Mouse (Mus musculus): ENCODE data around the gene Cib1. TPM values are rescaled to one million over a fixed set of nuclear protein-coding genes. Genes with fewer than 3 reads are reported as not detected.

Gene Cib1
- polyA plus RNA-seq (2016; fragmentation: Nextera tagmentation; extraction: Ambion mirVana): 54.2 and 56.0 TPM in 2 replicates

GRCm38 (mm10) chr7:80232489-80233029, at the start of gene Cib1, which contains the start of gene Gdpgp1:
Gene Cib1, minus strand, starts transcription at chr7:80232813.
Gene Gdpgp1, plus strand, starts transcription at chr7:80232865.
- Histone ChIP-seq H3K9ac (peak within 1 kb of the TSS; percentile 55), H3K36me3 (peaks cover under 1% of the 10 kb centered on the region; the same call in 1 of the 2 replicates), H3K27ac (peak within 1 kb of the TSS; percentile 4; the same call in 1 of the 2 replicates), H3K9me3 (no peaks in the 10 kb centered on the region), H3K4me1 (peaks cover 11% of the 10 kb centered on the region), H3K27me3 (no peaks in the 10 kb centered on the region), H3K4me2 (replicated peaks) (peak within 1 kb of the TSS; percentile 82), H3K4me3 (peak within 1 kb of the TSS; percentile 62)
- ATAC-seq (ENCODE audit: insufficient number of reproducible peaks, insufficient read depth, low FRiP score, low TSS enrichment): peak; percentile 98
- under 1% methylated on average over 56 of the region's 56 CpGs for WGBS

GRCm38 (mm10) chr7:80281646-80282045, 49.0 kb upstream of the Cib1 start:
- peaks cover 59% of the 10 kb centered on the region for H3K36me3 ChIP-seq
- WGBS: 86% methylated on average over 3 of the region's 3 CpGs
- no peaks in the 10 kb centered on the region for H3K9me3 ChIP-seq
- H3K4me2 ChIP-seq (replicated peaks): no peak overlapping the region
- no peak overlapping the region for H3K9ac ChIP-seq
- no peak overlapping the region for H3K27ac ChIP-seq
- no peak for ATAC-seq (ENCODE audit: insufficient number of reproducible peaks, insufficient read depth, low FRiP score, low TSS enrichment)
- no peaks in the 10 kb centered on the region for H3K4me1 ChIP-seq
- H3K27me3 ChIP-seq: no peaks in the 10 kb centered on the region
- H3K4me3 ChIP-seq: no peak overlapping the region

GRCm38 (mm10) chr7:80280998-80281397, 48.4 kb upstream of the Cib1 start:
- H3K9ac ChIP-seq: no peak overlapping the region
- no peak overlapping the region for H3K4me2 ChIP-seq (replicated peaks)
- no peaks in the 10 kb centered on the region for H3K27me3 ChIP-seq
- no peak overlapping the region for H3K4me3 ChIP-seq
- 90% methylated on average over 2 of the region's 2 CpGs for WGBS
- H3K9me3 ChIP-seq: no peaks in the 10 kb centered on the region
- peaks cover 60% of the 10 kb centered on the region for H3K36me3 ChIP-seq
- H3K4me1 ChIP-seq: no peaks in the 10 kb centered on the region
- H3K27ac ChIP-seq: no peak overlapping the region
- no peak for ATAC-seq (ENCODE audit: insufficient number of reproducible peaks, insufficient read depth, low FRiP score, low TSS enrichment)

- 82% methylated on average over 10 of the region's 10 CpGs for WGBS
- Histone ChIP-seq H3K9me3 (peaks cover 3% of the 10 kb centered on the region), H3K27ac (no peak overlapping the region), H3K36me3 (peaks cover 58% of the 10 kb centered on the region), H3K4me1 (no peaks in the 10 kb centered on the region), H3K4me2 (replicated peaks) (no peak overlapping the region), H3K9ac (no peak overlapping the region), H3K4me3 (no peak overlapping the region), H3K27me3 (no peaks in the 10 kb centered on the region)
- no peak for ATAC-seq (ENCODE audit: insufficient number of reproducible peaks, insufficient read depth, low FRiP score, low TSS enrichment)
Measured at GRCm38 (mm10) chr7:80280032-80280431, 47.4 kb upstream of the Cib1 start.

DNA sequence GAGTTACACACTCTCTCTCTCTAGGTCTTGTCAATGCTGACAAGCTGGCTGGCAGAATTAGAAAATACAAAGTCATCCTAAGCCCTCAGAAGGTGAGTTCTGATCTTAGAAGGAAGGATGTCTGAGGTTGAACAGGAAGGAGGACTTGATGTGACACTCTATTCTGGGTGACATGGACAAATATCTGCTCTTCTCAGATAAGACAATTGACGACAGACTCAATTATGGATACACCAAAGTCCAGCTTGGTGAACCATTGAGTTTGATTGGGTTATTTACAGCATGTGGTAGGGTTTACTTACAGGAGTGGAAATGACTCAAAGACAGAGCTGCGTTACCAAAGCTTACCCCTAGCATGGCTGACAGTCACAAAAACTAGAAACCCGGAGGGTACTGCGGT, 43.8 kb upstream of the Cib1 start:
- Histone ChIP-seq H3K27ac (no peak overlapping the region), H3K4me2 (replicated peaks) (no peak overlapping the region), H3K9ac (no peak overlapping the region), H3K9me3 (peaks cover 11% of the 10 kb centered on the region), H3K36me3 (peaks cover 60% of the 10 kb centered on the region), H3K27me3 (no peaks in the 10 kb centered on the region), H3K4me1 (no peaks in the 10 kb centered on the region), H3K4me3 (no peak overlapping the region)
- WGBS: 95% methylated on average over 4 of the region's 4 CpGs
- no peak for ATAC-seq (ENCODE audit: insufficient number of reproducible peaks, insufficient read depth, low FRiP score, low TSS enrichment)

GRCm38 (mm10) chr7:80273456-80273855, 40.8 kb upstream of the Cib1 start:
- peaks cover 15% of the 10 kb centered on the region for H3K4me1 ChIP-seq
- H3K4me2 ChIP-seq (replicated peaks): no peak overlapping the region
- H3K9me3 ChIP-seq: peaks cover 11% of the 10 kb centered on the region
- H3K36me3 ChIP-seq: peaks cover 49% of the 10 kb centered on the region
- no peak for ATAC-seq (ENCODE audit: insufficient number of reproducible peaks, insufficient read depth, low FRiP score, low TSS enrichment)
- 93% methylated on average over 2 of the region's 2 CpGs for WGBS
- no peak overlapping the region for H3K27ac ChIP-seq
- H3K9ac ChIP-seq: no peak overlapping the region
- H3K4me3 ChIP-seq: no peak overlapping the region
- H3K27me3 ChIP-seq: no peaks in the 10 kb centered on the region

GRCm38 (mm10) chr7:80269751-80270255, 37.2 kb upstream of the Cib1 start:
- ATAC-seq (ENCODE audit: insufficient number of reproducible peaks, insufficient read depth, low FRiP score, low TSS enrichment): peak; percentile 56

GRCm38 (mm10) chr7:80268897-80269750, 36.5 kb upstream of the Cib1 start, which contains the start of gene Vps33b:
Gene Vps33b, plus strand, starts transcription at chr7:80269649.
- no peaks in the 10 kb centered on the region for H3K9me3 ChIP-seq
- peak within 1 kb of the TSS; percentile 87 for H3K4me2 ChIP-seq (replicated peaks)
- peaks cover 17% of the 10 kb centered on the region for H3K4me1 ChIP-seq
- peaks cover 40% of the 10 kb centered on the region for H3K36me3 ChIP-seq
- peak within 1 kb of the TSS; percentile 79 for H3K9ac ChIP-seq
- peak; percentile 73 for ATAC-seq (ENCODE audit: insufficient number of reproducible peaks, insufficient read depth, low FRiP score, low TSS enrichment)
- H3K27ac ChIP-seq: peak within 1 kb of the TSS; percentile 73
- H3K27me3 ChIP-seq: no peaks in the 10 kb centered on the region
- peak within 1 kb of the TSS; percentile 86 for H3K4me3 ChIP-seq
- WGBS: 6% methylated on average over 21 of the region's 21 CpGs

More at GRCm38 (mm10) chr7:80269751-80270255, 37.2 kb upstream of the Cib1 start:
- Histone ChIP-seq H3K27me3 (no peaks in the 10 kb centered on the region), H3K4me3 (peak overlapping the region; percentile 86), H3K9me3 (peaks cover 5% of the 10 kb centered on the region), H3K9ac (peak overlapping the region; percentile 79), H3K36me3 (peaks cover 40% of the 10 kb centered on the region), H3K4me1 (peaks cover 17% of the 10 kb centered on the region), H3K4me2 (replicated peaks) (peak overlapping the region; percentile 87), H3K27ac (peak overlapping the region; percentile 48; the same call in 1 of the 2 replicates)
- WGBS: under 1% methylated on average over 23 of the region's 23 CpGs

DNA sequence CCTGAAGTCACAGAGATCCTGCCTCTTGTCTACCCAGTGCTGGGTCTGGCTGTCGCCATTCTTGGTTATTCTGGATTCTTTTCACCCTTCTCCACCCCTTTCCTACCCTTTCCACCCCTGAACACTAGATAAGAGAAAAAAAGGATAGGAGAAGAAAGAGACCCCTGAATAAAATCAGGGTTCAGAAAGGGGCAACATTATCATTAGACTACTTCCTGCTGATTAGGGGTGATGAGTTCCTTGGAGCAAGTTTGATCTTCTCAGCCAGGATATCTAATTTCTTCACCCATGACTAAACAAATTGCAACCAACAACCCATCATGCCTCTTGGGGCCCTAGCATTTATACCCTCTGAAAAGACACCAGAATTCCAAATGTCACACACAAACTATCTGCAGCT, 35.2 kb upstream of the Cib1 start:
- no peaks in the 10 kb centered on the region for H3K27me3 ChIP-seq
- 73% methylated on average over 1 of the region's 1 CpGs for WGBS
- no peak for ATAC-seq (ENCODE audit: insufficient number of reproducible peaks, insufficient read depth, low FRiP score, low TSS enrichment)
- H3K9ac ChIP-seq: no peak overlapping the region
- peaks cover 17% of the 10 kb centered on the region for H3K4me1 ChIP-seq
- H3K9me3 ChIP-seq: no peaks in the 10 kb centered on the region
- peaks cover 28% of the 10 kb centered on the region for H3K36me3 ChIP-seq
- no peak overlapping the region for H3K27ac ChIP-seq
- no peak overlapping the region for H3K4me2 ChIP-seq (replicated peaks)
- H3K4me3 ChIP-seq: no peak overlapping the region

DNA sequence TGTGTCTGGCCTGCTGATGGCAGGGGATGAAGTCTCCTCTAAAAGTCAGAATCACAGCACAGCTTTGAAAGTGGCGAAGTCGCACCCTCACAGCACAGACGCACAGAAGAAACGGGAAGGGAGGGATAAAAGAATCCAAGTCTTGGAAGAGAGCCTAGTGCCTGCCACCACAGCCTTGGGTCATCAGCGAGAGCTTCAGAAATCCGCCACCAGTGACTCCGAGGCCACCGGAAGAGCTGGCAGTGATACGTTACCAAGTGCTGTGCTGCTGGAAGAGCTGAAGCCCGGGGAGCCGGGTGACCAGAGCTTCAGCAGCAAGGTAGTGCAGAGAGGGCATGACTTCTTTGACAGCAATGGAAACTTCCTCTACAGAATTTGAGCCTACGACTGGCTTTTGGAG, 32.0 kb upstream of the Cib1 start:
- no peaks in the 10 kb centered on the region for H3K9me3 ChIP-seq
- no peak overlapping the region for H3K9ac ChIP-seq
- WGBS: 94% methylated on average over 12 of the region's 12 CpGs
- H3K4me2 ChIP-seq (replicated peaks): no peak overlapping the region
- peaks cover 26% of the 10 kb centered on the region for H3K36me3 ChIP-seq
- peaks cover 15% of the 10 kb centered on the region; the same call in 1 of the 2 replicates for H3K4me1 ChIP-seq
- no peak overlapping the region for H3K4me3 ChIP-seq
- ATAC-seq (ENCODE audit: insufficient number of reproducible peaks, insufficient read depth, low FRiP score, low TSS enrichment): no peak
- no peak overlapping the region for H3K27ac ChIP-seq
- H3K27me3 ChIP-seq: no peaks in the 10 kb centered on the region; the same call in 1 of the 2 replicates

- Histone ChIP-seq H3K4me1 (peaks cover 7% of the 10 kb centered on the region; the same call in 1 of the 2 replicates), H3K9me3 (no peaks in the 10 kb centered on the region), H3K36me3 (peaks cover 20% of the 10 kb centered on the region), H3K4me2 (replicated peaks) (peak overlapping the region; percentile 85), H3K27me3 (peaks cover 4% of the 10 kb centered on the region; the same call in 1 of the 2 replicates), H3K4me3 (peak overlapping the region; percentile 79), H3K9ac (peak overlapping the region; percentile 74), H3K27ac (peak overlapping the region; percentile 77)
- ATAC-seq (ENCODE audit: insufficient number of reproducible peaks, insufficient read depth, low FRiP score, low TSS enrichment): peak; percentile 37; the same call in 1 of the 2 replicates
- WGBS: 1% methylated on average over 32 of the region's 32 CpGs
Measured at GRCm38 (mm10) chr7:80261372-80261990, 28.9 kb upstream of the Cib1 start.

All from embryonic facial prominence, embryonic 12.5 days (tissue).